Mouse (Mus musculus) liver, postnatal 0 days (tissue): ENCODE measurements at regions not wholly inside any gene's neighbourhood (a gene's known extent, or its start where the extent isn't known, plus 50 kb on each side); places are given as distances from the start of the nearest gene placed in this dataset.

Source experiments
- CTCF ChIP-seq: sonication (generic); IDR thresholded peaks from 2 replicates; pipeline ENCODE4 v1.5.1; 2016; ENCODE audit warnings: antibody characterized with exemption, low read depth
- EP300 ChIP-seq: IDR thresholded peaks from 2 replicates; pipeline ENCODE4 v1.6.1; 2016; ENCODE audit warnings: antibody characterized with exemption, low read depth, mild to moderate bottlenecking

DNA sequence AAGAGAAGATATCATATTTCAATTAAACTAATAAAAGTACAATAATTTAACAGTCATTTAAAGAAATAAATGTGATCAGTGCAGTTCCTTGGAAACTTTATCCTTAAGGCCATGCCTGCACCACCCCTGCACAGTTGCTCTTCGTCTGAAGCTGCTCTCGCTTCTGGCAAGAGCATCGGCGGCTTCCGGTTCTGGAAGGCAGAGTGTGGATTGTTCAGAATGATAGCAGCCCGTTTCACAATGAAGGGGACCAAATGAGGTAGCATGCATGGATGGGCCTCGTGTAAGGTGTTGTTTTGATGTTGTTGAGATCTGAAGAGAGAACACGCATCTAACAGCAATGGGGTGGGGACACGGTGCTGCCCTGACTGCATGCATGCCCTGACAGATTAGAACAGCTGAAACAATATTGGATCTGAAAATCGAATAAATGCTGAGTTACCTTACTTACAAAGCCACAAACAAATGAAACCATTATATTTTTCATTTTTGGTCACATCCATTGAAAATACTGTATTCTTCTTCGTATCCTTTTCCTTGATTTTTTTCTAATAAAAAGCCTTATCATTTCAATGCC is 154.3 kb downstream of the Fam198b start:
- TF ChIP-seq CTCF (no peak), EP300 (no peak)
